Mouse (Mus musculus) thymus, adult 2 months (tissue): ENCODE data around the gene Dst. TPM values are rescaled to one million over a fixed set of nuclear protein-coding genes. Genes with fewer than 3 reads are reported as not detected.

Experiments
- DNase-seq: peaks from one replicate; pipeline ENCODE4 v3.0.0; 2021
- H3K27ac ChIP-seq: fragments of 200-500 bp; 2 replicates; pipeline ENCODE4 v1.5.1; 2012; ENCODE audit warnings: low read length, control low read depth; ENCODE audit not compliant: control insufficient read depth, insufficient read depth
- H3K27me3 ChIP-seq: fragments of 200-500 bp; 2 replicates; pipeline ENCODE4 v1.6.1; 2012; ENCODE audit warnings: mild to moderate bottlenecking, low read length, moderate library complexity, mixed read lengths; ENCODE audit not compliant: control insufficient read depth, insufficient read depth
- H3K36me3 ChIP-seq: fragments of 200-500 bp; 2 replicates; pipeline ENCODE4 v1.6.1; 2012; ENCODE audit warnings: mild to moderate bottlenecking, low read length, moderate library complexity; ENCODE audit not compliant: control insufficient read depth, insufficient read depth
- H3K4me1 ChIP-seq: fragments of 200-500 bp; replicated peaks from 2 replicates; pipeline ENCODE4 v1.6.1; 2012; ENCODE audit warnings: low read length; ENCODE audit not compliant: control insufficient read depth, insufficient read depth
- H3K4me3 ChIP-seq: fragments of 200-500 bp; 2 replicates; pipeline ENCODE4 v1.5.1; 2012; ENCODE audit warnings: mild to moderate bottlenecking, low read length, control low read depth, moderate library complexity; ENCODE audit not compliant: control insufficient read depth, insufficient read depth
- CTCF ChIP-seq: fragments of 200-500 bp; IDR thresholded peaks from 2 replicates; pipeline ENCODE4 v1.5.1; 2012; ENCODE audit warnings: mild to moderate bottlenecking, control low read depth, low read length, moderate library complexity, borderline replicate concordance; ENCODE audit not compliant: control insufficient read depth, poor library complexity, insufficient read depth; ENCODE audit errors: extremely low read depth
- POLR2A ChIP-seq: fragments of 200-500 bp; IDR thresholded peaks from 2 replicates; pipeline ENCODE4 v1.6.1; 2012; ENCODE audit warnings: mild to moderate bottlenecking, low read length, control low read depth, moderate library complexity; ENCODE audit not compliant: control insufficient read depth, poor library complexity, insufficient read depth; ENCODE audit errors: extremely low read depth
- WGBS: fragments of 180-500 bp; shearing (Covaris S2); methylation state at CpG from one replicate; pipeline ENCODE4 v1.1.7; 2018; 5-methylcytosine and 5-hydroxymethylcytosine counted together
- polyA plus RNA-seq: library from polyadenylated mRNA; depleted of rRNA; stranded (reverse); fragments of >200 nt; gene quantifications from 2 replicates; pipeline ENCODE4 v1.2.3, GENCODE M21; 2012

The Dst gene
- polyA plus RNA-seq, 1 experiment: 24.2 TPM

GRCm38 (mm10) chr1:34297636-34298035 lies 389.6 kb downstream of the Dst start:
- no peaks in the 10 kb centered on the region for H3K36me3 ChIP-seq
- 91% methylated on average over 9 of the region's 9 CpGs for WGBS
- H3K27ac ChIP-seq: no peak overlapping the region
- no peaks in the 10 kb centered on the region for H3K4me1 ChIP-seq
- no peak for TF ChIP-seq POLR2A
- no peak for TF ChIP-seq CTCF
- DNase-seq: no peak
- no peak overlapping the region for H3K4me3 ChIP-seq
- no peaks in the 10 kb centered on the region for H3K27me3 ChIP-seq

- WGBS: 96% methylated on average over 18 of the region's 18 CpGs
- no peak for TF ChIP-seq POLR2A
- no peak for TF ChIP-seq CTCF
- Histone ChIP-seq H3K4me1 (no peaks in the 10 kb centered on the region), H3K27me3 (no peaks in the 10 kb centered on the region), H3K4me3 (no peak overlapping the region), H3K36me3 (no peaks in the 10 kb centered on the region), H3K27ac (no peak overlapping the region)
- DNase-seq: no peak
Measured at GRCm38 (mm10) chr1:34298631-34299184, 390.7 kb downstream of the Dst start.

GRCm38 (mm10) chr1:34299507-34299906 lies 391.5 kb downstream of the Dst start:
- DNase-seq: no peak
- no peak overlapping the region for H3K27ac ChIP-seq
- WGBS: 94% methylated on average over 13 of the region's 13 CpGs
- no peaks in the 10 kb centered on the region for H3K36me3 ChIP-seq
- H3K27me3 ChIP-seq: no peaks in the 10 kb centered on the region
- H3K4me3 ChIP-seq: no peak overlapping the region
- H3K4me1 ChIP-seq: no peaks in the 10 kb centered on the region
- TF ChIP-seq POLR2A: no peak
- no peak for TF ChIP-seq CTCF

GRCm38 (mm10) chr1:34300309-34300980 lies 392.4 kb downstream of the Dst start:
- no peaks in the 10 kb centered on the region for H3K27me3 ChIP-seq
- TF ChIP-seq POLR2A (no peak), CTCF (no peak)
- DNase-seq: no peak
- no peaks in the 10 kb centered on the region for H3K4me1 ChIP-seq
- H3K27ac ChIP-seq: no peak overlapping the region
- H3K4me3 ChIP-seq: no peak overlapping the region
- 94% methylated on average over 13 of the region's 13 CpGs for WGBS
- H3K36me3 ChIP-seq: no peaks in the 10 kb centered on the region

GRCm38 (mm10) chr1:34304227-34304626 lies 396.2 kb downstream of the Dst start:
- WGBS: 92% methylated on average over 5 of the region's 5 CpGs
- H3K36me3 ChIP-seq: no peaks in the 10 kb centered on the region
- TF ChIP-seq POLR2A (no peak), CTCF (no peak)
- DNase-seq: no peak
- H3K4me3 ChIP-seq: no peak overlapping the region
- H3K27ac ChIP-seq: no peak overlapping the region
- no peaks in the 10 kb centered on the region for H3K4me1 ChIP-seq
- no peaks in the 10 kb centered on the region for H3K27me3 ChIP-seq

- no peak overlapping the region for H3K4me3 ChIP-seq
- no peak overlapping the region for H3K27ac ChIP-seq
- no peaks in the 10 kb centered on the region for H3K27me3 ChIP-seq
- no peak for DNase-seq
- H3K36me3 ChIP-seq: no peaks in the 10 kb centered on the region
- no peak for TF ChIP-seq CTCF
- no peak for TF ChIP-seq POLR2A
- WGBS: 99% methylated on average over 2 of the region's 2 CpGs
- H3K4me1 ChIP-seq: no peaks in the 10 kb centered on the region
Measured at GRCm38 (mm10) chr1:34306741-34307140, 398.7 kb downstream of the Dst start.
